Mouse (Mus musculus) adrenal gland, postnatal 4 days (tissue): Measurements from ENCODE around the gene Dync1i1. TPM values are rescaled to one million over a fixed set of nuclear protein-coding genes. Genes with fewer than 3 reads are reported as not detected.
"Not testable (repeated sequence)": the region's sequence is repeated elsewhere in the genome, so short reads cannot be mapped to it uniquely, and the experiment has no call there.

Experiments
- DNase-seq, 2 experiments: peaks; one replicate each; pipeline ENCODE4 v3.0.0; 2021 to 2022; ENCODE audit warnings: low spot score in 2 of 2, mixed read lengths in 2 of 2
- long read RNA-seq, 2 experiments: library from polyadenylated mRNA; stranded (forward); transcript quantifications; one replicate each; pipeline ENCODE4 v2.0.0; 2021
- total RNA-seq, 2 experiments: library from RNA; stranded (reverse); gene quantifications; 2 replicates each; pipeline ENCODE4 v1.2.3; 2021

The Dync1i1 gene
- total RNA-seq: 1 to 10 TPM; 2.4 to 2.8 TPM
- long read RNA-seq, experiment 1: 0 reads
- long read RNA-seq, experiment 2, partial matches to known transcripts: 0 of 7 reads
- long read RNA-seq, experiment 2, other reads (novel, unspliced or antisense): 1 of 7 reads

GRCm38 (mm10) chr6:5725611-5726236, at the start of gene Dync1i1:
Gene Dync1i1, plus strand, starts transcription at chr6:5725639.
- peak in 1 of 2 experiments; percentile 13 for DNase-seq

DNA sequence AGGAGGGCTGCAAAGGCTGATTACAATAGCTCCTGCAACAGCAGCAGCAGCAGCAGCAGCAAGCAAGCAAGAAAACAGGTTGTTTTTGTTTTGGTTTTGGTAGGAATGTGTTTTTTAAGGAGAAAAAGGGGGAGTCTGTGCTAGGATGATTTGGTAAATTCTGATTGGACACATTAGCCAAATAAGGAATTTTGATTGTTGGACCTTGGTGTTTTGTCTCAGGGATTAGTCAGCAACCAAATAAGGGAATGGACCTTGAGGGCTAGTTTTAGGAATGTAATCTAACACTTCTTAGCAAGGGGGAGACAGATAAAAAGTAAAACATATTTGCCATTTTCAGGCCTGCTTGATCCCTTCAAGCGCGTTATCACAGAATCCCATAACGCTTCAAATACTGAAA, 45.7 kb upstream of the Dync1i1 start:
- no peak for DNase-seq

- no peak for DNase-seq
These were observed 23.6 kb upstream of the Dync1i1 start for GRCm38 (mm10) chr6:5701826-5702225.

- not testable (repeated sequence) for DNase-seq
These were observed 17.5 kb upstream of the Dync1i1 start for GRCm38 (mm10) chr6:5707894-5708293.

DNA sequence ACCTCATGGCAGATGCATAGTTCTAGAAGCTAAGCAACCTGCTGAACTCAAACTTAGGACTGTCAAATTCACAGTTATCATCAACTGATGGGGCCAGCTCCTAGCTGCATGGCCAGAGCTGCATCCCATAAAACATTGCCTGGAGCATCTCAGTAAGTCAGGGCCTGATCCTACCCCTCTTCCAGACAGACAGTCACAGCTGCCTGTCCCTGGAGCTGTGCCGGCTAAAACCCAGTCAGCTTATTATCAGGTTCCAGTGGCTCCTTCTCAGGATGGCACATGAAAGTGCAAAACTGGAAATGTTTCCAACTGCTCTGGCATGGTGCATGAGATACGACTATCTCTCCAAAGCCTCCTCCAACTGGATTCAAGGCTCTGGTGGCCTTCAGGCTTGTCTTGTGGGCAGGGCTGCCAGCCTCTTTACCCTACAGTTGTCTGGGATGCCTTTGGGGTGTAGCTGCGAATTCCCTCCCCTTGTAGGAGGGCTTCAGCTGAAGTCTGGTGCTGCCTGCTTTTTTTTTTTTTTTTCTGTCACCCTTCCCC, 15.3 kb upstream of the Dync1i1 start:
- no peak for DNase-seq

- no peak for DNase-seq
These were observed 12.8 kb upstream of the Dync1i1 start for GRCm38 (mm10) chr6:5712620-5713019.

- no peak for DNase-seq
These were observed 10.3 kb upstream of the Dync1i1 start for GRCm38 (mm10) chr6:5715101-5715618.

GRCm38 (mm10) chr6:5718955-5719354, 6.5 kb upstream of the Dync1i1 start:
- DNase-seq: no peak

DNA sequence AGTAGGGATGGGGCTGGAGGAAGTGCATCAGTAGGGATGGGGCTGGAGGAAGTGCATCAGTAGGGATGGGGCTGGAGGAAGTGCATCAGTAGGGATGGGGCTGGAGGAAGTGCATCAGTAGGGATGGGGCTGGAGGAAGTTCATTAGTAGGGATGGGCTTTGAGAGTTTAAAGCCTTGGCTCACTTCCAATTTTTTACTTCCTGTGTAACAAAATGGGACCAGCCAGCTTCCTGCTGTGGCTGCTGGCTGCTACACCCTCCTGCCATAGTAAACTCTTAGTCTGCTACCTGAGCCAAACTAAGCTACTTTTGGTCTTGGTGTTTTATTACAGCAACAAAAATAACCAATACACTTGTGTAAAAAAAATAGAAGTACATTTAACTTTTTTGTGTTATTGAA, 4.7 kb upstream of the Dync1i1 start:
- DNase-seq: not testable (repeated sequence)

GRCm38 (mm10) chr6:5723986-5724385, 1.5 kb upstream of the Dync1i1 start:
- no peak for DNase-seq

- no peak for DNase-seq
These were observed 815 bp downstream of the Dync1i1 start for GRCm38 (mm10) chr6:5726237-5726670.

DNA sequence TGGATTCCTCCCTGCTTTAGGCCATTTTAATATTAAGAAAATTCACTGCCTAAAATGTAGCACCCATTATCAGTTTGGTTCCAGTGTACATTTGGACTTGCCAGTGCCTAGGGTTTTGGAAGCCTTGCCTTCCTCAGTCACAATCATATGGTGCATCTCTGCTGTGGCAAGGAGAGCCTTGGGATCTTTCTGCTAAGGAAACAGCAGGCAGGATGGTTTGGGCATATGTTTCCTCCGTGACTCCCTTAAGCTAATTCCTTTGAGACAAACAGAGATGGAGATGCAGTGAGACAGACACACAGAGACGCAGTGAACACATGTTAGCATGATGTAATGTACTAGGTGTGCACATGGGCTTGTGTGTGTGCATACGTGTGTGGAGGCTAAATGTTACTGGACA, 7.8 kb downstream of the Dync1i1 start:
- no peak for DNase-seq

DNA sequence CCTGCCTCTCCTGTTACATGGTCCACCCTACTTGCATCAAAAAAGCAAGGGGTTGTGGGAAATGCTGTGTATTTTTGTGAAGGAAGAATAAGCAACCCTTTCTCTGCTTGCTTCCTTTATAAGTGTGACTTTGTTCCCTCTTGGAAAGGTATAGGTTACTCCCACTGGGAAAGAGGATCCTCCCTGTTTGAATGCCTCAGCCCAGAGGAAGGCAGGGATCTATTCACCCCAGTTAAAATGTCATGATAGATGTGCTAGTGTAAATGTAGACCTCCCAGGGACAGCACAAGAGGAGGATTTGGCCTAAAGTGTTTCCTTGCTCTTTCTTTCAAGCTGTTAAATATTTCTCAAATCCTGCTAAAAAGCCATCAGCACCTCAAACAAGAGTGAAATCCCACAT, 9.0 kb downstream of the Dync1i1 start:
- DNase-seq: no peak

DNA sequence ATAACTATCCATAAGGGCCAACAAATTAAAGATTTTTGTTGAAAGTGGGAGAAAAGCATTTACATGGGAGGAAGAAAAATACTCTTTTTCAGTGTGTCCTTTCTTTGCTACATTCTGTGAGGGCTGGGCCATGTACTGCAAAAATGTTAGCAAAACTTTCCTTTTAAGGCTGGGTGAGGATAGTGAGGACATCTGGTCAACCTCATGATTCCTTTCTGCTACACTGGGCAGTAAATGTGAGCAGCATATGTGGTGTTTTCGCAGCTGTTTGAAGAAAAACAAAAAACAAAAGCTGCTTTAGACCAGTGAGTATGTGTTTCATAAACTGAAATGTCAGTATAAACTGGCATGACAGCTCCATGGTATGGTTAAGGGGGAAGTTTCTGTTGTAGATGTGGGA, 9.4 kb downstream of the Dync1i1 start:
- no peak for DNase-seq

DNA sequence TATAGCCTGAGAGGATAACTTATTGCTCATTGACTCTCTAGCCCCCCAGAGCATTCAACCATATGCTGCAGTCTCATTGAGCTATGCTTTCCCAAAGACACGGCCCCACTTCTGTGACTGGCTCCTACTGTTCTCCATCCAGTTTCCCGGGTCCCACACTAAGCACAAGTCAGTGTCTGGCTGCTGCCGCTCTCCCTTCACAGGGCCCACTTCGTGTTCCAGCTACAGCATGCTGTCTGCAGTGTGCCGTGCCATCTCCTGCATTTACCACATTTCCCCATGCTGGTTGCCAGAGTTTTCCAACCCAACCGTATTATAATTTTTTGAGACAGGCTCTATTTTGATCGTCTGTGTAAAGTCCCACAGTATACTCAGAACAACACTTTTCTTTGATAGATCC, 14.3 kb downstream of the Dync1i1 start:
- DNase-seq: no peak

- DNase-seq: no peak
These were observed 16.1 kb downstream of the Dync1i1 start for GRCm38 (mm10) chr6:5741395-5742032.

GRCm38 (mm10) chr6:5750079-5750711, 24.8 kb downstream of the Dync1i1 start:
- DNase-seq: no peak

DNA sequence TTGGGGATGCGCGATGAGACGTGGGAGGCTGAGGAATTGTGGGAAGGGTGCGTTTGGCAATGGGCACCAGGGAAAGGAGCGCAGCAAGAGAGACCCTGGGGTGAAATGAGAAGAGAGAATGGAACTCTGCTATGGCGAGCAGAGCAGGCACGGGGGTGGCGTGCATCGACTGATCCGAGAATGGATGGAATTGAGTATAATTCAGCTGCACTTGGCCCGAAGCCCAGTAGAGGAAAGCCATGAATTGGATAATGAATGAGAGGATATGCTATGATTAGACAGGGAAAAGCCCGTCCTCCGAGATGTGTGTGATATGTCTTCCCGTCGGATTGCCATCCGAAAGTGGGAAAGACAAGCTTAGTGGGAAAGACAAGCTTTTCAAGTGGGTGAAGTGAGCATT, 26.7 kb downstream of the Dync1i1 start:
- no peak for DNase-seq

- DNase-seq: no peak
These were observed 27.2 kb downstream of the Dync1i1 start for GRCm38 (mm10) chr6:5752617-5753016.

DNA sequence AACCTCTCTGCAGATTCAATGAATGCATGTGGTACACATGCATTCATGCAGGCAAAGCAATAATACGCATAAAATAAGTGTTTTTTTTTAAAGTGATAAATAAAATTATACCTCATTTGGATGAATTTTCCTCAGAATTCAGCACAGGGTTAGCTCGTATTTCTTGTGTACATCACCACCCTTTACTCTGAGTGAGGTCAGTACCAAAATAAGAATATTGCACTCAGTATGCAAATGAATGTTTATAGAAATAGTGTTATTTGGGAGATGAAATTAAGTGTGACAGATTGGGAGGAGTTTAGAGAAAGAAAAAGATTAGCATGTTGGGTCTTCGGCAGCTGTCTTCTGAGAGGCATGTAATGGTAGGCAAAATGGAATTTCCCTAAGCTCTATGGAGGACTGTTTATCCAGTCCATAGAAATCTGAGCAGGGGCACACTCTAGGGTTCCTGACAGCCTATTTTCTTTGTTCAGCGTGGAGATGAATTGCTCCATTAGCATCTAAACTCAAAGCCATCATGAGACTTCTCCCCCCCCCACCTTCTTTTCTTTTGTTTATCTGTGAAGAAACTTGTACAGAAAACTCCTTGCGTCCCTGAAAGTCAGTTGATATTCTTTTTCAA, 31.2 kb downstream of the Dync1i1 start:
- DNase-seq: no peak

- DNase-seq: no peak
These were observed 37.5 kb downstream of the Dync1i1 start for GRCm38 (mm10) chr6:5762943-5763342.
